Mouse (Mus musculus): ENCODE measurements around the gene Mfsd11. TPM values are rescaled to one million over a fixed set of nuclear protein-coding genes. Genes with fewer than 3 reads are reported as not detected.

Gene Mfsd11
- polyA plus RNA-seq, 1 experiment from 2014 or later = 43.7 TPM

DNA sequence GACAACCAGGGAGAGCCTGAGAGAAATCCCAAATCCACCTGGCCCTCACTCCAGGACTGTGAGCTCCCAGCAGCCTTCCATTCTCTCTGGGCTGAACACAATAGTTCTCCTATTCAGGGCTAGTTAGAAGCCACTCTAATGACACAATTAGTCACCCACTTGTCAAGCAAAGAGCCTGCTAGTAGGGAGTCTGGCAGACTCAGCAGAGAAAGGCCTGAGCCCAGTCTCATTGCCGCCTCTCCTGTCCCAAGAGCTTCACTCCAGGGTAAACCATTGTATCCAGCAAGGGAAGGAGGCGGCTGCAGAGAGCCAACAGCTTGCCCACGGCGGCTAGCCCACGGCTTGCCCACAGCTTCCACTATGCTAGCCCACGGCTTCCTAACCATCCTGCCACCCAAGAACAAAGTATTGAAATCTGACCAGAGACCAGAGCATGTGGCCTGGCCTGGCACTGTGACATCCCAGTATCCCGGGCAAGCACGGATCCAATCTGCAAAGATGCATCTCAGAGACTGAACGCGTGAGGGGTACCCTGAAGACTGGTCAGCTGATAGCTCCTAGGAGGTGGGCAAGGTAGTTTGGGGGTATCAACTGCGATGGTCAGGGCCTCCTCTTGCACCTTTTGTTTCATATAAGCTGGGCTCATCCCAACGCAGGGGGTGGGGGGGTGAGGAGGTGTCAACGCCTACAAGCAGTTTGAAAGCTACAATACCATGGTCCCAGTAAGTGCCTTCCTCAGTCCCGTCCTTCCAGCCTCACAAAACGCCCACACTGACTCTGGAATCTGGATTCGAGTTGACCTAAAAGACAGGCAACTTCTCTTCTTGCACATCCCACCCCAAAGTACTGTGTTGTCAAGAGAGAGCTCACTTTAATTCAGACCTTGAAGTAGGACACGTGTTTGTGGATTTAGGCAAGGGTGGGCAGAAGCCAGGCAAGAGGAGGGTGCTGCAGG is 25.4 kb upstream of the Mfsd11 start:
- H3K9ac ChIP-seq (ENCODE audit: low read length) = peak overlapping the region; percentile 93
- WGBS = 40% methylated on average over 17 of the region's 17 CpGs
- peak overlapping the region; percentile 75 for H3K4me3 ChIP-seq (replicated peaks; ENCODE audit: low read length)
- no peaks in the 10 kb centered on the region for H3K27me3 ChIP-seq (ENCODE audit: control insufficient read depth, insufficient read depth, low read length)
- no peaks in the 10 kb centered on the region for H3K9me3 ChIP-seq (replicated peaks; ENCODE audit: control insufficient read depth, low read length)
- H3K4me2 ChIP-seq (ENCODE audit: low read depth, low read length) = peak overlapping the region; percentile 84
- peak overlapping the region; percentile 67 for H3K27ac ChIP-seq (ENCODE audit: low read length)
- peaks cover 22% of the 10 kb centered on the region for H3K4me1 ChIP-seq (ENCODE audit: control insufficient read depth, insufficient read depth, low read length)
- ATAC-seq (ENCODE audit: insufficient read depth, low FRiP score) = no peak
- no peaks in the 10 kb centered on the region for H3K36me3 ChIP-seq (ENCODE audit: control insufficient read depth, insufficient read depth, low read length)

DNA sequence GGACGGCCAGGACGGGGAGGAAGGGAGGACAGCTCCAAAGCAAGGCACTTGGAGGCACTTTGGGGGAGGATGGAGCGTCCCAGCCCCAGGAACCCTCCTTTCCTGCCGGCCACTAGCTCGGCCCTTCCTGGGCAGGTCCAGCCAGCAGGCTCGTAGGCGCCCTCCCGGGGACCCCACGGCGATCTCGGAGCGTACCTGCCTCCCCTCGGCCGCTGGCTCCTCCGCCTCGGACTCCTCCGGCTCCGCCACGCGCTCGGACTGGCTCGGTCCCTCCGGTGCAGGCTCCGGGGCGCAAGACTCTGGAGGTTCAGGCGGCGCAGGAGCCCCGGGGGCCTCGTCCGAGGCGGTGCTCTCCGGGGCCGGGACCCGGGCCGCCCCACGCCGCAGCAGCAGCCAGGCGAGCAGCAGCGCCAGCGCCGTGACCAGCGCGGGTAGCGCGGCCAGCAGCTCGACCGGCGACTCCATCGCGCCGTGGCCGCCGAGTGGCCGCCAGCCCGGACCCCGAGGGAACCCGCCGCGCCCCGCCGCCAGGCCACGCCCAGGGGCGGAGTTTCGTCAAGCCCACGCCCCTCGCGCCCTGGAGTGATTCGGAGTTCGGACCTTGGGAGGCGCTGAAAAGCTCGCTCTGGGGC is 24.6 kb upstream of the Mfsd11 start, which contains the start of gene Mxra7:
Gene Mxra7, minus strand, starts transcription at position 513 of the 632 bp plus-strand sequence.
- WGBS = 1% methylated on average over 70 of the region's 71 CpGs
- Histone ChIP-seq H3K4me1 (ENCODE audit: control insufficient read depth, insufficient read depth, low read length) (peaks cover 15% of the 10 kb centered on the region), H3K4me3 (replicated peaks; ENCODE audit: low read length) (peak within 1 kb of the TSS; percentile 75), H3K36me3 (ENCODE audit: control insufficient read depth, insufficient read depth, low read length) (no peaks in the 10 kb centered on the region), H3K9ac (ENCODE audit: low read length) (peak within 1 kb of the TSS; percentile 93), H3K9me3 (replicated peaks; ENCODE audit: control insufficient read depth, low read length) (no peaks in the 10 kb centered on the region), H3K27ac (ENCODE audit: low read length) (peak within 1 kb of the TSS; percentile 67), H3K27me3 (ENCODE audit: control insufficient read depth, insufficient read depth, low read length) (no peaks in the 10 kb centered on the region), H3K4me2 (ENCODE audit: low read depth, low read length) (peak within 1 kb of the TSS; percentile 84)
- ATAC-seq (ENCODE audit: insufficient read depth, low FRiP score) = peak; percentile 73

DNA sequence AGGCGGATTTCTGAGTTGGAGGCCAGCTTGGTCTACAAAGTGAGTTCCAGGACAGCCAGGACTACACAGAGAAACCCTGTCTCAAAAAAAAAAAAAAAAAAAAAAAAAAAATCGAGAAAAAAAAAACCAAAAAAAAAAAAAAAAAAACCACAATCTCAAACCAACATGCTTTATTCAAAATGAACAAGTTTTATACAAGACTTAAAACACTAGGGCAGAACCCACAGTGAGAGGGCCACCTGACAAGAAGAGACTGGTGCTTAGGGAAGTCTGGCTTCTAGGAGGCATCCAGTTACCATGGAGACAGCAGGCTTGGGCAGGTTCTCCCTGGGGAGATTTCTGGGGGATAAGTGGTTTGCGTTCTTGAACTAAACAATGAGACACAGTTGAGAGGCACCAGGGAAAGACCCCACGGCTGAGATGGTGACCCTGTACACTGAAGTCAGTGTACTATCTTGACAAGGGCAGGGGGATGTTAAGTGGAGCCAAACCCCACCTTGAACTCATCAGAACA is 20.0 kb upstream of the Mfsd11 start:
- ATAC-seq (ENCODE audit: insufficient read depth, low FRiP score) = no peak
- H3K4me3 ChIP-seq (replicated peaks; ENCODE audit: low read length) = no peak overlapping the region
- peaks cover 5% of the 10 kb centered on the region for H3K4me1 ChIP-seq (ENCODE audit: control insufficient read depth, insufficient read depth, low read length)
- no peak overlapping the region for H3K4me2 ChIP-seq (ENCODE audit: low read depth, low read length)
- peaks cover 21% of the 10 kb centered on the region for H3K36me3 ChIP-seq (ENCODE audit: control insufficient read depth, insufficient read depth, low read length)
- no peaks in the 10 kb centered on the region for H3K27me3 ChIP-seq (ENCODE audit: control insufficient read depth, insufficient read depth, low read length)
- no peak overlapping the region for H3K9ac ChIP-seq (ENCODE audit: low read length)
- WGBS = 27% methylated on average over 4 of the region's 4 CpGs
- no peak overlapping the region for H3K27ac ChIP-seq (ENCODE audit: low read length)
- H3K9me3 ChIP-seq (replicated peaks; ENCODE audit: control insufficient read depth, low read length) = no peaks in the 10 kb centered on the region

DNA sequence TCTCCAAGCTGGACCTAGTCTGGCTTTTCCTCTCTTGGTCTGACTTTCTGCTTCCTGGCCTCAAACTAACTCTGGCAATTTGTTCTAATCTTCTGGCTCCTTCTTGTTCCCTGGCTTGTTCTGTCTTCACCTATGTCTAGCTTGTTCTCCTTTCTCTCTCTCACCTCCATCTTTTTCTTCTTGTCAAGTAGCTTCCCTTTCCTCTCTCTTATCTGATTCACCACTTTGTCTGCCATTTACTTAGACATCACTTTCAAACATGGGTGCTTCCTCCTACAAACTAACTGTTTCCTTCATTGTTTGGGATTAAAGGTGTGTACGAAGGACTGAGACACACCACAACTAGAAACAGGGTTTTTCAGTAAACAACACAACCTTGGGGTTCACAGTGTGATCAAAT is 17.3 kb upstream of the Mfsd11 start:
- H3K4me3 ChIP-seq (replicated peaks; ENCODE audit: low read length) = no peak overlapping the region
- 88% methylated on average over 1 of the region's 1 CpGs for WGBS
- peaks cover 6% of the 10 kb centered on the region for H3K4me1 ChIP-seq (ENCODE audit: control insufficient read depth, insufficient read depth, low read length)
- no peaks in the 10 kb centered on the region for H3K9me3 ChIP-seq (replicated peaks; ENCODE audit: control insufficient read depth, low read length)
- H3K27me3 ChIP-seq (ENCODE audit: control insufficient read depth, insufficient read depth, low read length) = no peaks in the 10 kb centered on the region
- no peak for ATAC-seq (ENCODE audit: insufficient read depth, low FRiP score)
- H3K36me3 ChIP-seq (ENCODE audit: control insufficient read depth, insufficient read depth, low read length) = peaks cover 38% of the 10 kb centered on the region
- H3K4me2 ChIP-seq (ENCODE audit: low read depth, low read length) = no peak overlapping the region
- no peak overlapping the region for H3K9ac ChIP-seq (ENCODE audit: low read length)
- no peak overlapping the region for H3K27ac ChIP-seq (ENCODE audit: low read length)

DNA sequence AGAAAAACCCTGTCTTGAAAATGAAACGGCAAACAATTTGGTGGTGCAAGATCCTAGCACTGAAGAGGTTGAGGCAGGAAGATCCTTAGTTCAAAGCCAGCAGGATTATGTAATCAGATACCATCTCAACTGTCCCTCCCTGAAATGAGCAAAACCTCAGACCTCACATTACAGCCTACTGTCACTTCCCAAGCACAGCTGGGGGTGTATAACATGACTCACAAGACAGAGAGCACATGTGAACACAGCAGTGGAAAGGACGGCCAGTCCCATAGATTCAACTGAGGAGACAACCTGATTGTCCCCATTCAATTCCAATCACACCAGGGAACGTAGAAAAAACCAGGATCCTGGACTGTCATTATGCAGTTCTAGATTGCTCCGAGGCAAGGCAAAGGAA is 16.0 kb upstream of the Mfsd11 start:
- ATAC-seq (ENCODE audit: insufficient read depth, low FRiP score) = no peak
- Histone ChIP-seq H3K4me3 (replicated peaks; ENCODE audit: low read length) (no peak overlapping the region), H3K27me3 (ENCODE audit: control insufficient read depth, insufficient read depth, low read length) (no peaks in the 10 kb centered on the region), H3K27ac (ENCODE audit: low read length) (no peak overlapping the region), H3K36me3 (ENCODE audit: control insufficient read depth, insufficient read depth, low read length) (peaks cover 47% of the 10 kb centered on the region), H3K4me2 (ENCODE audit: low read depth, low read length) (no peak overlapping the region), H3K4me1 (ENCODE audit: control insufficient read depth, insufficient read depth, low read length) (peaks cover 19% of the 10 kb centered on the region), H3K9me3 (replicated peaks; ENCODE audit: control insufficient read depth, low read length) (no peaks in the 10 kb centered on the region), H3K9ac (ENCODE audit: low read length) (no peak overlapping the region)
- 90% methylated on average over 4 of the region's 4 CpGs for WGBS

DNA sequence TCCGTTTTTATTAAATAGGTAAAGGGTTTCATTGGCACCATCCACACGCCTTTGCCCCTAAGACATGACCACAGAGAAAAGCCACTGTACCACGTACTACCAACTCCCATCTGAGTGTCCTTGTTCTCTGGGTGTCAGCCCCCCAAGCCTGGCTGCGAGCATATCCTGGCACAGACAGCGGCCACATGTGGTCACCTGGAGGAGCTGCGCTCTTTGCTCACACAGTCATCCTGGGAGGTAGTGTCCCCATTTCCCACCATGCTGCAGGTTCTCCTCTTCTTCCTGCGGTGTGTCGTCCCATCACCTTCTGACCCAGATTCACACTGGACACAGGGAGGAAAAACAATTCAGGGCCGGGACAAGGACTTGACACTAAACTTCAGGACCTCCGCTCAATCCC is 14.8 kb upstream of the Mfsd11 start:
- WGBS = 94% methylated on average over 10 of the region's 10 CpGs
- H3K4me1 ChIP-seq (ENCODE audit: control insufficient read depth, insufficient read depth, low read length) = peaks cover 27% of the 10 kb centered on the region
- H3K27ac ChIP-seq (ENCODE audit: low read length) = no peak overlapping the region
- no peak for ATAC-seq (ENCODE audit: insufficient read depth, low FRiP score)
- H3K9me3 ChIP-seq (replicated peaks; ENCODE audit: control insufficient read depth, low read length) = no peaks in the 10 kb centered on the region
- H3K9ac ChIP-seq (ENCODE audit: low read length) = no peak overlapping the region
- H3K4me2 ChIP-seq (ENCODE audit: low read depth, low read length) = no peak overlapping the region
- H3K27me3 ChIP-seq (ENCODE audit: control insufficient read depth, insufficient read depth, low read length) = no peaks in the 10 kb centered on the region
- no peak overlapping the region for H3K4me3 ChIP-seq (replicated peaks; ENCODE audit: low read length)
- H3K36me3 ChIP-seq (ENCODE audit: control insufficient read depth, insufficient read depth, low read length) = peaks cover 47% of the 10 kb centered on the region

DNA sequence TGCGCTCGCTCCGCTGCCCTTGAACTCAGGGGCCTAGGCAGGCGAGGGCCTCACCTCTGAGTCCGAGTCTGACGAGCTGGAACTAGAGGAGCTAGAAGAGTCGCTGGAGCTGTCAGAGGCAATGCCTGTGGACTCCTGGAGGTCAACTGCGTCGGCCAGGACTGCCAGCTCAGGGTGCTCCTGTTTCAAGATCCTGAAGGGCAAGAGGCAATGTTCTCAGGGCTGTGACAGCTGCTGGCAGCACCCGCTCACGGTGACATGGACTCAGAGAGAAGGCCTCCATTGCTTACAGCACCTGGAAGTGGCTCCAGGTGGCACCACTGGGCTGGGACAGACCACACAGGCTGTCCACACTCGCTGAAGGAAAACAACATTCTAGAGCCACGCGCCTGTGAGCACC is 13.3 kb upstream of the Mfsd11 start:
- Histone ChIP-seq H3K36me3 (ENCODE audit: control insufficient read depth, insufficient read depth, low read length) (peaks cover 46% of the 10 kb centered on the region), H3K4me2 (ENCODE audit: low read depth, low read length) (no peak overlapping the region), H3K4me3 (replicated peaks; ENCODE audit: low read length) (no peak overlapping the region), H3K4me1 (ENCODE audit: control insufficient read depth, insufficient read depth, low read length) (peaks cover 29% of the 10 kb centered on the region), H3K9ac (ENCODE audit: low read length) (no peak overlapping the region), H3K9me3 (replicated peaks; ENCODE audit: control insufficient read depth, low read length) (no peaks in the 10 kb centered on the region), H3K27ac (ENCODE audit: low read length) (no peak overlapping the region), H3K27me3 (ENCODE audit: control insufficient read depth, insufficient read depth, low read length) (no peaks in the 10 kb centered on the region)
- WGBS = 85% methylated on average over 14 of the region's 14 CpGs
- ATAC-seq (ENCODE audit: insufficient read depth, low FRiP score) = no peak

DNA sequence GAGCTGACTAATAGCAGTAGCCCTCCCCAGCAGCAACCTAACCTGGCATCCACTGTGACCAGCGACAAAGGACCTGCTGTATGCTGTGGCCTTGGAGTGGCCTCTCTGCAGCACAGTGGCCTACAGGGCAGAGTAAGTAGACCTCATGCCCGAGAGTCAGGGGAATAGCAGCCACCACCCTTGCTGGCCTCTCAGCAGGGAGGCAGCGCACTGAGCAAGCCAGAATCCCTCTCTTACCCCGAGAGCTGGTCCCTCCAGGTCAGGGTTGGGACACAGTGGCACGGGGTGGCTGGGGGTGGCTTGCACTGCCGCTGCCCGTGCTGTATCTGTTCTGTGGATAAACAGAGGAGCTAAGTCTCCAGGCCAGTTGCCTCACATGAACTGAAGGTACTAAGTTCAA is 12.6 kb upstream of the Mfsd11 start:
- Histone ChIP-seq H3K4me2 (ENCODE audit: low read depth, low read length) (no peak overlapping the region), H3K27ac (ENCODE audit: low read length) (no peak overlapping the region), H3K27me3 (ENCODE audit: control insufficient read depth, insufficient read depth, low read length) (no peaks in the 10 kb centered on the region), H3K36me3 (ENCODE audit: control insufficient read depth, insufficient read depth, low read length) (peaks cover 44% of the 10 kb centered on the region), H3K9me3 (replicated peaks; ENCODE audit: control insufficient read depth, low read length) (no peaks in the 10 kb centered on the region), H3K9ac (ENCODE audit: low read length) (peak overlapping the region; percentile 41; the same call in 1 of the 2 replicates), H3K4me3 (replicated peaks; ENCODE audit: low read length) (no peak overlapping the region), H3K4me1 (ENCODE audit: control insufficient read depth, insufficient read depth, low read length) (peaks cover 35% of the 10 kb centered on the region)
- ATAC-seq (ENCODE audit: insufficient read depth, low FRiP score) = no peak
- WGBS = 73% methylated on average over 7 of the region's 7 CpGs

DNA sequence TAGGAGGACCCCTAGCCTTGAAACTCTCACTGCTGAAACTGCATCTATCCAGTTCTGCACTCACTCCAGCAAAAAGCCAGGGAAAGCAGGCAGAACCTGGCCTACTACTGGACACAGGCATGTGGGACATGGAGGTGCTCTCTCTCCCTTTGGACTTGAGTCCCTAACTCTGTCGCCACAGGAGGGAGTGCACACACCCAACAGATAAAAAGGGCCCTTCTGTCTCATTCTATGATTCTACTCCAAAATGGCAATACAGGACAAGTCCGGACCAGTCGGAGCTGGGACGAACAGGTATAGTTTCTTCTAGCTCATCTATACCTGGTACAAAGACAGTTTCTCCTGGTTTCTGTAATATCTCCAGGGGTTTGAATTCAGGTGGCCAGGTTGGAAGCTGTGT is 11.5 kb upstream of the Mfsd11 start:
- Histone ChIP-seq H3K4me2 (ENCODE audit: low read depth, low read length) (peak overlapping the region; percentile 92), H3K36me3 (ENCODE audit: control insufficient read depth, insufficient read depth, low read length) (peaks cover 39% of the 10 kb centered on the region), H3K27ac (ENCODE audit: low read length) (no peak overlapping the region), H3K9ac (ENCODE audit: low read length) (peak overlapping the region; percentile 91), H3K4me3 (replicated peaks; ENCODE audit: low read length) (peak overlapping the region; percentile 91), H3K4me1 (ENCODE audit: control insufficient read depth, insufficient read depth, low read length) (peaks cover 35% of the 10 kb centered on the region), H3K9me3 (replicated peaks; ENCODE audit: control insufficient read depth, low read length) (no peaks in the 10 kb centered on the region), H3K27me3 (ENCODE audit: control insufficient read depth, insufficient read depth, low read length) (no peaks in the 10 kb centered on the region)
- WGBS = 80% methylated on average over 4 of the region's 4 CpGs
- ATAC-seq (ENCODE audit: insufficient read depth, low FRiP score) = no peak

Data from stomach, embryonic 16.5 days (tissue).